Mouse (Mus musculus): Measurements from ENCODE around the gene Gm44502. TPM values are rescaled to one million over a fixed set of nuclear protein-coding genes. Genes with fewer than 3 reads are reported as not detected.
"Not testable (repeated sequence)": the region's sequence is repeated elsewhere in the genome, so short reads cannot be mapped to it uniquely, and the experiment has no call there.

Gm44502 gene
- polyA plus RNA-seq, 1 experiment from 2014 or later = not detected

GRCm38 (mm10) chr15:89452906-89453864 lies 23.7 kb upstream of the Gm44502 start:
- no peaks in the 10 kb centered on the region; the same call in 1 of the 2 replicates for H3K27me3 ChIP-seq
- peak overlapping the region; percentile 83 for H3K9ac ChIP-seq (replicated peaks)
- H3K4me3 ChIP-seq = peak overlapping the region; percentile 93
- peak overlapping the region; percentile 88 for H3K4me2 ChIP-seq (replicated peaks)
- peaks cover 24% of the 10 kb centered on the region for H3K4me1 ChIP-seq
- peak overlapping the region; percentile 81 for H3K27ac ChIP-seq (replicated peaks)
- H3K9me3 ChIP-seq = no peaks in the 10 kb centered on the region
- WGBS = 5% methylated on average over 24 of the region's 24 CpGs
- ATAC-seq (replicated peaks) = peak; percentile 78
- peaks cover 19% of the 10 kb centered on the region for H3K36me3 ChIP-seq

DNA sequence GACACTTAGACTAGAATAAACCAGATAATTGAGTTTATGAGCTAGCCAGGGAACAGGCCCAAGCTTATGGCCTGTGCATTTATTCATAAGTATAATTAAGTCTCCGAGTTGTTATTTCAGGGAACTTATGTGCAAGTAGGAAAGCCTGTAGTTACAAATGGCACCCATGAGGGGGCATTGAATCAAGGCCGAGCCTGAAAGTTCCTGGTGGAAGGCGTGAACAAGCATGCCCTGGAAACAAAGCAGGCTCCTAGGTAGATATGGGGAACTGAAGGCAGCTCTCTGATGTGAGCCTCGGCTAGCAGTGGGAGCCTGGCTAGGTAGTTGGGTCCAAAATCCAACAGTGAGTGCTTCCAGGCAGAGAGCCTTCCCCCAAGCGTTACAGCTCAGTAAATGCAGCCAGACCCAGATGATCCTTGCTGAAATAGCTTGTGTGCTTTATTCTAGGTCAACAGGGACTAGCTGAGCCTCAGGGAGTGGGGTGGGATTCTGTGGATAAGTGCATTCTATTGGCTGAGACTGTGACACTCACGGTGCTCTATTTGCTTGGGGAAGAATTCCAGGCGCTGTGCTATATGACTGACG lies 13.1 kb upstream of the Gm44502 start:
- no peak for ATAC-seq (replicated peaks)
- Histone ChIP-seq H3K27me3 (no peaks in the 10 kb centered on the region), H3K9ac (replicated peaks) (no peak overlapping the region), H3K4me3 (no peak overlapping the region), H3K36me3 (no peaks in the 10 kb centered on the region), H3K4me1 (no peaks in the 10 kb centered on the region), H3K4me2 (replicated peaks) (no peak overlapping the region), H3K9me3 (no peaks in the 10 kb centered on the region), H3K27ac (replicated peaks) (no peak overlapping the region)
- WGBS = 40% methylated on average over 8 of the region's 8 CpGs

DNA sequence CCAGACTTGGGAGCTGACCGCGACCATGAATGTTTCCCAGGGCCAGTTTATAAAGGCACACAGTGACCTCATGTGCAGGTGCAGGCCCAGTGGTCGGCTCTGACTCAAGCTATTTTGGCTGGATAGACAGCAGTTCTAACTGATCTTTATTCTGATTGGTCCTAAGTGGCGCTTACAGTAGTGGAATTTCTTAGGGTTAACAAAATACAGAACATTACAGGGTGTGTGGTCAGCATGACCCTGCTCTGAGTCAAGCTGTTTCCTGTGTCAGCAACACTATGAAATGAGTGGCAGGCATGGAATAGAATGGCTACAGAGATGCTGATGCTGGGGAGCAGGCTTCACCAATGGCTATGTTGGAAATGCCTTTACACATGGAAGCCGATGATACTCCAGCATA lies 6.4 kb upstream of the Gm44502 start:
- WGBS = 83% methylated on average over 5 of the region's 5 CpGs
- H3K36me3 ChIP-seq = no peaks in the 10 kb centered on the region

DNA sequence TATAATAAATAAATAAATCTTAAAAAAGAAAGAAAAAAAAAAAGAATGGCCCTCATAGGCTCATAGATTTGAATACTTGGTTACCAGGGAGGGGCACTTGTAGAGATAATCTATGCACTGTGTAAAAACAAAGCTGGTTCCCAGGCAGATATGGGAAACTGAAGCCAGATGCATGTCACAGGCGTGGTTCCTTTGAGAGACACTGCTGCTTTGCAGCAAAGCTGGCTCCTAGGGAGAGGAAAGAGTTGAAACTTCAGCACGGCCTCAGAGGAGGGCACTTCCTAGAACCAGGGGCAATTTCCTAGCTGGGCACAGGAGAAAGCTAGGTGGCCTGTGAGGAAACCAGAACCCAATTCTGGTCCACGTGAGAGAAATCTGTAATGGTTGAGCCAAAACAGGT lies 4.6 kb upstream of the Gm44502 start:
- Histone ChIP-seq H3K4me1 (peaks cover 10% of the 10 kb centered on the region), H3K9ac (replicated peaks) (no peak overlapping the region), H3K27me3 (no peaks in the 10 kb centered on the region), H3K36me3 (no peaks in the 10 kb centered on the region), H3K4me3 (no peak overlapping the region), H3K4me2 (replicated peaks) (no peak overlapping the region), H3K9me3 (no peaks in the 10 kb centered on the region), H3K27ac (replicated peaks) (no peak overlapping the region)
- ATAC-seq (replicated peaks) = no peak
- WGBS = 74% methylated on average over 3 of the region's 3 CpGs

More for the DNA sequence above, 6.4 kb upstream of the Gm44502 start:
- Histone ChIP-seq H3K9me3 (no peaks in the 10 kb centered on the region), H3K4me1 (peaks cover 4% of the 10 kb centered on the region; the same call in 1 of the 2 replicates), H3K27me3 (no peaks in the 10 kb centered on the region), H3K4me3 (no peak overlapping the region), H3K9ac (replicated peaks) (no peak overlapping the region), H3K27ac (replicated peaks) (no peak overlapping the region), H3K4me2 (replicated peaks) (no peak overlapping the region)
- ATAC-seq (replicated peaks) = no peak

- 78% methylated on average over 4 of the region's 4 CpGs for WGBS
These were observed 3.5 kb upstream of the Gm44502 start for GRCm38 (mm10) chr15:89432946-89433345.

DNA sequence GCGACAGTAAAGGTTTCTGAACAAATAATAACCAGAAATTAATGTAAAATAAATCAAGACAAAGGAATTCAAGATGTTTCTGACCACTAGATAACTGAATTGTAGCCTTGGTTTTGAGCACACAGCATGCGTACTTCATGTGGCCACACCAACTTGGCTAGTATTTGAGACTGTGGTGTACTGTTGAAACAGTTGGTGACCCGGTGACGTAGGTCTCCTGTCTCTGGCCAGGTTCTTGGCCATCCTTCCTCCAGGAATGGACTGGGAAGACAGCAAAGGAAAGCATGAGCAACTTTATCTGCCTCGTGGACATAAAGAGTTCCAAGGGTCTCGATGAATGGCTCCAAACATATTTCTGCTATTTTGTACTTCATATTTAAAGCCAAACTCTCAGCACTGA lies 2.3 kb upstream of the Gm44502 start:
- 95% methylated on average over 6 of the region's 6 CpGs for WGBS
- Histone ChIP-seq H3K4me2 (replicated peaks) (no peak overlapping the region), H3K27me3 (no peaks in the 10 kb centered on the region), H3K27ac (replicated peaks) (no peak overlapping the region), H3K36me3 (peaks cover 6% of the 10 kb centered on the region; the same call in 1 of the 2 replicates), H3K9ac (replicated peaks) (no peak overlapping the region), H3K9me3 (no peaks in the 10 kb centered on the region), H3K4me3 (no peak overlapping the region), H3K4me1 (peaks cover 22% of the 10 kb centered on the region)
- ATAC-seq (replicated peaks) = no peak

More at GRCm38 (mm10) chr15:89432946-89433345, 3.5 kb upstream of the Gm44502 start:
- Histone ChIP-seq H3K4me3 (no peak overlapping the region), H3K9me3 (no peaks in the 10 kb centered on the region), H3K27ac (replicated peaks) (no peak overlapping the region), H3K27me3 (no peaks in the 10 kb centered on the region), H3K9ac (replicated peaks) (no peak overlapping the region), H3K4me2 (replicated peaks) (no peak overlapping the region), H3K36me3 (no peaks in the 10 kb centered on the region), H3K4me1 (peaks cover 20% of the 10 kb centered on the region)
- no peak for ATAC-seq (replicated peaks)

GRCm38 (mm10) chr15:89431271-89431670 lies 1.8 kb upstream of the Gm44502 start:
- H3K27ac ChIP-seq (replicated peaks) = no peak overlapping the region
- ATAC-seq (replicated peaks) = no peak
- no peaks in the 10 kb centered on the region for H3K27me3 ChIP-seq
- H3K4me1 ChIP-seq = peaks cover 22% of the 10 kb centered on the region
- no peak overlapping the region for H3K9ac ChIP-seq (replicated peaks)
- no peak overlapping the region for H3K4me3 ChIP-seq
- peaks cover 11% of the 10 kb centered on the region; the same call in 1 of the 2 replicates for H3K36me3 ChIP-seq
- H3K9me3 ChIP-seq = no peaks in the 10 kb centered on the region
- 91% methylated on average over 3 of the region's 3 CpGs for WGBS
- no peak overlapping the region for H3K4me2 ChIP-seq (replicated peaks)

DNA sequence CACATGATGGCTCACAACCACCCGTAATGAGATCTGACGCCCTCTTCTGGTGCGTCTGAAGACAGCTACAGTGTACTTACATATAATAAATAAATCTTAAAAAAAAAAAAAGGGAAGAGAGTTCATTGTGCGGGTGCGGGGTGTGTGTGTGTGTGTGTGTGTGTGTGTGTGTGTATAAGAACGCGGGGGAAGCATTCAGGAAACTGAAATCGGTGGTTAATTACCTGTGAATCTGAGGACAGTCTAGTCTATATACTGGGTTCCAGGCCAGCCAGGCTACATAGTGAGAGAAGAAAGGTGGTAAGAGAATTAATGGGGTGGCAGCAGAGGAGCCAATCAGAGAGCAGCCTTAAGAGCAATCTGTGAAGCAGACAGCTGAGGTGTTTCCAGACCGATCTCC lies 1.3 kb upstream of the Gm44502 start:
- Histone ChIP-seq H3K36me3 (peaks cover 16% of the 10 kb centered on the region; the same call in 1 of the 2 replicates), H3K4me1 (peaks cover 22% of the 10 kb centered on the region), H3K4me2 (replicated peaks) (peak overlapping the region; percentile 79)
- not testable (repeated sequence) for H3K9ac ChIP-seq (replicated peaks); H3K9me3 ChIP-seq; H3K27ac ChIP-seq (replicated peaks); H3K27me3 ChIP-seq; ATAC-seq (replicated peaks); H3K4me3 ChIP-seq
- 87% methylated on average over 9 of the region's 9 CpGs for WGBS

- peaks cover 22% of the 10 kb centered on the region for H3K4me1 ChIP-seq
- peak overlapping the region; percentile 79 for H3K9ac ChIP-seq (replicated peaks)
- no peaks in the 10 kb centered on the region for H3K9me3 ChIP-seq
- peak overlapping the region; percentile 81 for H3K4me3 ChIP-seq
- ATAC-seq (replicated peaks) = no peak
- H3K36me3 ChIP-seq = peaks cover 17% of the 10 kb centered on the region; the same call in 1 of the 2 replicates
- H3K27me3 ChIP-seq = no peaks in the 10 kb centered on the region
- peak overlapping the region; percentile 97 for H3K27ac ChIP-seq (replicated peaks)
- peak overlapping the region; percentile 79 for H3K4me2 ChIP-seq (replicated peaks)
- WGBS = 48% methylated on average over 6 of the region's 6 CpGs
These were observed 845 bp upstream of the Gm44502 start for GRCm38 (mm10) chr15:89430341-89430740.

- H3K4me1 ChIP-seq = peaks cover 22% of the 10 kb centered on the region
- peak overlapping the region; percentile 81 for H3K4me3 ChIP-seq
- peak overlapping the region; percentile 79 for H3K9ac ChIP-seq (replicated peaks)
- H3K27ac ChIP-seq (replicated peaks) = peak overlapping the region; percentile 97
- peaks cover 21% of the 10 kb centered on the region; the same call in 1 of the 2 replicates for H3K36me3 ChIP-seq
- no peaks in the 10 kb centered on the region for H3K27me3 ChIP-seq
- peak; percentile 63 for ATAC-seq (replicated peaks)
- H3K4me2 ChIP-seq (replicated peaks) = peak overlapping the region; percentile 79
- no peaks in the 10 kb centered on the region for H3K9me3 ChIP-seq
- WGBS = 3% methylated on average over 22 of the region's 22 CpGs
These were observed 610 bp downstream of the Gm44502 start for GRCm38 (mm10) chr15:89428821-89429351.

- H3K9ac ChIP-seq (replicated peaks) = peak overlapping the region; percentile 79; the same call in 1 of the 2 replicates
- peak overlapping the region; percentile 79 for H3K4me2 ChIP-seq (replicated peaks)
- H3K9me3 ChIP-seq = no peaks in the 10 kb centered on the region
- peak overlapping the region; percentile 81 for H3K4me3 ChIP-seq
- peaks cover 22% of the 10 kb centered on the region for H3K4me1 ChIP-seq
- H3K36me3 ChIP-seq = peaks cover 21% of the 10 kb centered on the region; the same call in 1 of the 2 replicates
- H3K27me3 ChIP-seq = no peaks in the 10 kb centered on the region
- 80% methylated on average over 19 of the region's 19 CpGs for WGBS
- H3K27ac ChIP-seq (replicated peaks) = 0 out of 2 replicates have a peak overlapping the region, but pooled peaks have one; percentile 97
- no peak for ATAC-seq (replicated peaks)
These were observed 1.2 kb downstream of the Gm44502 start for GRCm38 (mm10) chr15:89428136-89428790.

Data from forebrain, embryonic 15.5 days (tissue).